Mouse (Mus musculus): ENCODE results near the gene Btbd2.
A peak's percentile ranks its signal among the peaks of the same experiment; 100 is the strongest.

The Btbd2 gene

GRCm38 (mm10) chr10:80646936-80647335 is 9.9 kb downstream of the Btbd2 start:
- DNase-seq (ENCODE audit: low read depth, low spot score): no peak

- no peak for DNase-seq (ENCODE audit: low read depth, low spot score)
These were observed 21.5 kb downstream of the Btbd2 start for GRCm38 (mm10) chr10:80635345-80635744.

DNA sequence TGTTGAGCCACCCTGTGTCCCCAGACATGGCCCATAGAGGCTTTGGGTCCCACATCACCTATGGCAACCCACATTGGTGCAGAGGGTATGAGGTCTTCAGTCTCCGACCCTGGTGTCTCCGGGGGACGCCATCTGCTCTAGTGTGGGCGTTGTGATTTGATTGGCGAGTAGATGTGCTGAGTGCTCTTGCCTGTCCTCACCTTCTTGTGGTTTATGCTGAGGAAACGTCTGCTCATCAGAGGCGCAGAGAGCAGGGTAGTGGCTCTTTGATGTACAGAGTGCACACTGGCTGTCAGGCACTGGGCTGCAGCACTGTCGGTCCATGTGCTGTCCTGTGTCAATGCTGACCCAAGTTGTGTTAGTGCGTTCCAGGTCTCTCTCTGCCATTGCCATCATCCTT is 27.9 kb downstream of the Btbd2 start:
- no peak for DNase-seq (ENCODE audit: low read depth, low spot score)

- no peak for DNase-seq (ENCODE audit: low read depth, low spot score)
These were observed 29.2 kb downstream of the Btbd2 start for GRCm38 (mm10) chr10:80627685-80628084.

GRCm38 (mm10) chr10:80625764-80626163 is 31.1 kb downstream of the Btbd2 start:
- no peak for DNase-seq (ENCODE audit: low read depth, low spot score)

GRCm38 (mm10) chr10:80623457-80624191 is 33.2 kb downstream of the Btbd2 start:
- DNase-seq (ENCODE audit: low read depth, low spot score): no peak

- DNase-seq (ENCODE audit: low read depth, low spot score): no peak
These were observed 34.0 kb downstream of the Btbd2 start, which contains the start of gene Csnk1g2 for GRCm38 (mm10) chr10:80622661-80623456. Gene Csnk1g2 (plus strand): TSS chr10:80622838.

DNA sequence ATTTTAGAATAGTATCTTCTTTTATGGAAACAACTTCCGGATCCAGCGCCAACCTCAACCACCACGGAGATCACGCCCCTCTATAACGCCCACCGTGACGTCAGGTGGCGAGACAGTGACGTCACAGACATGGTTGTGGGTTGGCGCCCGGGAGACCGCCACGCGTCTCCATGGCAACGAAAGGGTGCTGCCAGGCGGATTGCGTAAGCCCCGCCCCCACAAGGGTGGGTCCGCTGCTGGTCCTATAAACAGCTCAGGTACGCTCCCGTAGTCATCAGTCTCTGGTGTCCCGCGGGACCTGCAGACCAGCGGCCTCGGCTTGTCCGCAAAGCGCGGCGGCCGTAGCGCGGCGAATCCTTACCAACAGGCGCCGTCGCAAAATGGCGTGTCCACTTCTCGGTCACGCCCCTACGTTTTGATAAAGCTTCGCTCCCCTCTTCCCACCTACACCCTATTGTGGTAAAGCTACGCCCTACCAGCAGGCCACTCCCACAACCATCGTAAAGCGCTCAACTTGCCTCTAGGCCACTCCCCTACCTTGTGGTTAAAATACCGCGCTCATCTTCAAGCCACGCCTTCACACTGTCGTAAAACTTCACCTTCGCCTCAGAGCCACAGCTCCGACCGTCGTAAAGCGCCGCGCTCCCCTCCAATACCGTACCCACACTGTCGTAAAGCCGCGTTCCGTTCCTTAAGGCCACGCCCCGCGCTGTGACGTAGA is 34.8 kb downstream of the Btbd2 start:
- peak; percentile 100 for DNase-seq (ENCODE audit: low read depth, low spot score)

GRCm38 (mm10) chr10:80621690-80621939 is 35.3 kb downstream of the Btbd2 start:
- no peak for DNase-seq (ENCODE audit: low read depth, low spot score)

- no peak for DNase-seq (ENCODE audit: low read depth, low spot score)
These were observed 35.8 kb downstream of the Btbd2 start for GRCm38 (mm10) chr10:80620796-80621689.

DNA sequence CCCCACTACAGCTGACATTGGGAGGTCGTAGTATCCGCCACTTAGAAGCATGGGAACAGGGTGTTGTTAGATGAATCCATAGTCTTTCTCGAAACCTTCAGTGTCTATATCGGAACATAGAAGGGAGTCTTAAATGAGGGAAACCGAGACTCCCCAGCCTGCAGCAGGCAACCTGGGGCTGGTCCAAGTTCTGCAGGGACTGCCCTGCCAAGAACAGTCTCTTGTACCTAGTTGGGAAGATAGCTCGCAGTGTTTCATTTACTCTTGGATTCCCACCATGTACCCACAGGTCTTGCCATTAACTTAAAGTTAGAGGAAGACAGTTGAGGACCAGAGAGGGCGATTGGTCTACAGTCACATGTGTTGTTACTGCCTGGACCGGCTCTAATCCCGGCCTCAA is 36.5 kb downstream of the Btbd2 start:
- DNase-seq (ENCODE audit: low read depth, low spot score): no peak

GRCm38 (mm10) chr10:80619465-80620244 is 37.2 kb downstream of the Btbd2 start:
- no peak for DNase-seq (ENCODE audit: low read depth, low spot score)

DNA sequence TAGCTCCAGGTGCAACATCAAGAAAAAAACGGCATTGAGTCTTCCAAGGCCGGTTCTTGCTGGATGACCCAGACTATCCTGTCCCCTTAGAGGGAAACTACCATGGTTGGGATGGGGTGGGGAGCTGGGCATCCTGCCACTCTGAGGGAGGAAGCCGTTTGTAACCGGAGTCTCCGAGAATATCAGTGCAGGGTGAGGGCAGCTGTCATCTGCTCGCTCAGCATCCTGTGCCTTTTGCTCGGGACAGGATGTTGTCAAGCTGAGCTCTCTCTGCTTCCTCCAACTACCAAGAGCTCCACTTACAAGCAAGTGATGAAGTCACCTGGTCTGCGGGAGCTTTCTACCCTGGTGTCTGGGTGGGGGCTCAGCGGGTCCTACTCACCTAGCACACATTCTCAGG is 38.7 kb downstream of the Btbd2 start:
- DNase-seq (ENCODE audit: low read depth, low spot score): no peak

- no peak for DNase-seq (ENCODE audit: low read depth, low spot score)
These were observed 42.5 kb downstream of the Btbd2 start for GRCm38 (mm10) chr10:80614351-80614750.

- DNase-seq (ENCODE audit: low read depth, low spot score): no peak
These were observed 43.0 kb downstream of the Btbd2 start for GRCm38 (mm10) chr10:80613821-80614220.

DNA sequence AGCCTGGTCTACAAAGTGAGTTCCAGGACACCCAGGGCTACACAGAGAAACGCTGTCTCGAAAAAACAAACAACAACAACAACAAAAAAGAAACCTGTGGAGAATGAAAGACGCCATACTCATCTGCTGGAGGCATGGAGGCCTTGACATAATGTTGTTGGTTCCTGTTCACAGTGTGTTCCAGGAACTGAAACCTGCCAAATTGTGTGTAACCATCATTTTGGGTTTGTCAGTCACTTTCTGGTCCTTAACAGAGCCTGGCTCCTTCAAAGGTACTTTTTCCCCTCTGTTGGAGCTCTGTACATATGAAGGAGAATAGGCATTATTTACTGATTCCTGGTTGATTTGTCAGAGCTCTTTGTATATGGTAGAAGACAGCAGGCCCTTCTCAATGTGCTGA is 45.0 kb downstream of the Btbd2 start:
- DNase-seq (ENCODE audit: low read depth, low spot score): no peak

DNA sequence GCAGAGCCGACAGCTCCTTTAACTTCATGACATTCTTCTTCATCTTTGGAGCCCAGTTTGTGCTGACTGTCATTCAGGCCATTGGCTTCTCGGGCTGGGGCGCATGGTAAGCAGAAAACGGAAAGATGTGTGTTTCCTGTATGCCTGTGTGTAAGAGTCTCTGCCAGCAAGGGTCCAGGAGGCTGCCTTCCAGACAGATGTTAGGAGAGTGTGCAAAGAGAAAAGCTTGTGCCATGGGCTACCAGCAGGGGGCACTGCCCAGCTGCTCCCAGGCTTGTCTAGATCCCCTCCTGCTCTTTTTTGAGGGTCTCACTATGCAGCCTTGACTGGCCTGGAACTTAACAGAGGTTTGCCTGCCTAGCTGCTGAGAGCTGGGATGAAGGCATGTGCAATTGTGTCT is 45.8 kb downstream of the Btbd2 start:
- DNase-seq (ENCODE audit: low read depth, low spot score): no peak

DNA sequence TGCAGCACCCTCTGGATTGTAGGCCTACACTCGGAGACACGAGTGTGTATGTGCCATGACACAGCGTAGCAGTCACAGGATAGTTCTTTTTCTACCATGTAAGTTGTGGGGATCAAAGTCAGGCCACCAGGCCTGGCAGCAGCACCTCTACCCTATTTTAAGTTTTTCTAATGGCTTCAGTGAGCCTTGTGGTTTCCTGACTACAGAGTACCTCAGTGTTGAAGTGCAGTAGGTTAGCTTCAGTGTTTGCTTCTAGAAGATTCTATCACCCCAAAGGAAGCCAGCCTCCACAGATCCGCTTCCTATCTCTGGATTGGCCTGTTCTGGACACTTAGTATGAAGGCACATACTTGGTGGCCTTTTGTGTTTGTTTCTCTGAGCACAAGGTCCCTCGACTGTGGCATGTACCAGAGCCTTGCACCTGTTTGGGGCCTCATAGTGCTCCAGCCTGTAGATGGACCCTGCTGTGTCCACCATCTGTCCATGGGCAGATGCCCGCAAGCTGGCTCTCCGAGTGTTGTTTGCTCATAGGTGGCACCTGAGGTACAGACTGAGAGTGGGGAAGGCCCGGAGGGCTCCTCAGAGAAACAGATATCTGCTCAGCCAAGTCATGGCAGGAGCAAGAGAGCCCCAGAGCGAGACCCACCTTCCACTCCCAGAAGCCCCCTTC is 46.6 kb downstream of the Btbd2 start:
- no peak for DNase-seq (ENCODE audit: low read depth, low spot score)

DNA sequence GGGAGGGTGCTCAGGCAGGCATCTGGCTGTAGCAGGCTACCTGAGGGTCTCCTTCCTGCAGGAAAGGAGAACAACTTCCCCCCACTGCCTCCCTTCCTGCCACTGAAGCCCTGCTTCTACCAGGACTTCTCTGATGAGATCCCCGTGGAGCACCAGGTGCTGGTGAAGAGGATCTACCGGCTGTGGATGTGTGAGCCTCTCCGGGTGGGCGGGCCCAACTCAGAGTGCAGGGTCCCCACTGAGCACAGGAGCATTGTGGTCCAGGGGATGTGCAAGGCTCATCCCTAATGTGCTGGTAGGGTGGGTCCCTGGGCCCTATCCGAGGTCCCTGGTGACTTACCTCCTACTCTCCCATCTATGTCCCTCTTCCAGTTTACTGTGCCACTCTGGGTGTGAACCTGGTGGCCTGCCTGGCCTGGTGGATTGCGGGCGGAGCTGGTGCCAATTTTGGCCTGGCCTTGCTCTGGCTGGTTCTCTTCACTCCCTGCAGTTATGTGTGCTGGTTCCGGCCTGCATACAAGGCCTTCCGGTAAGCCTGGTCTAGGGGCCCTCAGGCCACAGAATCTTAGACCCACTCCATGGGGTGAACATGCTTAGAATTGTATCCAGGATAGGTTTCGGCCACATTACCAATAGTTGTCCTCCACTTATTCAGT is 47.5 kb downstream of the Btbd2 start:
- DNase-seq (ENCODE audit: low read depth, low spot score): no peak

GRCm38 (mm10) chr10:80608435-80608834 is 48.4 kb downstream of the Btbd2 start:
- no peak for DNase-seq (ENCODE audit: low read depth, low spot score)

Measured in retina, postnatal 7 days (tissue).